Mouse (Mus musculus): ENCODE data around the gene Jmjd4.

Gene Jmjd4

GRCm38 (mm10) chr11:59449741-59450229 is at the start of gene Jmjd4:
Gene Jmjd4 (plus strand): TSS chr11:59450045.
- DNase-seq (ENCODE audit: low spot score in 2 of 2) = peak; percentile 93 to 95

GRCm38 (mm10) chr11:59400876-59401275 is 49.0 kb upstream of the Jmjd4 start:
- DNase-seq (ENCODE audit: low spot score in 2 of 2) = no peak

DNA sequence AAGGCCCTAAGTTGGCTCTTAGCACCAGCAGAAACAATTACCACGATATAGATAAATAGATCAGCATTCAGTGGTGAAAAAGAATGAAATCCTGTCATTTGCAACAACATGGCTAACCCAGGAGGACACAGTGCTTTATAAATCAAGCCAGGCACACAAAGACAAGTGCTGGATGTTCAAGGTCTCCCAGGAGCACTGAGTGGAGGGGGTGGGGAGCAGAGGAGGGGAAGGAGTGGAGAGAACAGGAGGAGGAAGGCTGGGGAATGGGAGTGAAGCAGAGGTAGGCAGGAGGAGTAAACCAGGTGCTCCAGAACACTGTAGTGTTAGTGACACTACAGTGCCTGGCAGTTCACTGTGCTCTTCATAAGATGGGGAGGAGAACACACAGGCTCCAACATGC is 44.1 kb upstream of the Jmjd4 start:
- DNase-seq (ENCODE audit: low spot score in 2 of 2) = no peak

- no peak for DNase-seq (ENCODE audit: low spot score in 2 of 2)
Measured at GRCm38 (mm10) chr11:59410851-59411250, 39.0 kb upstream of the Jmjd4 start.

- no peak for DNase-seq (ENCODE audit: low spot score in 2 of 2)
Measured at GRCm38 (mm10) chr11:59412058-59412457, 37.8 kb upstream of the Jmjd4 start.

- peak; percentile 36 to 45 for DNase-seq (ENCODE audit: low spot score in 2 of 2)
Measured at GRCm38 (mm10) chr11:59412999-59413863, 36.6 kb upstream of the Jmjd4 start.

DNA sequence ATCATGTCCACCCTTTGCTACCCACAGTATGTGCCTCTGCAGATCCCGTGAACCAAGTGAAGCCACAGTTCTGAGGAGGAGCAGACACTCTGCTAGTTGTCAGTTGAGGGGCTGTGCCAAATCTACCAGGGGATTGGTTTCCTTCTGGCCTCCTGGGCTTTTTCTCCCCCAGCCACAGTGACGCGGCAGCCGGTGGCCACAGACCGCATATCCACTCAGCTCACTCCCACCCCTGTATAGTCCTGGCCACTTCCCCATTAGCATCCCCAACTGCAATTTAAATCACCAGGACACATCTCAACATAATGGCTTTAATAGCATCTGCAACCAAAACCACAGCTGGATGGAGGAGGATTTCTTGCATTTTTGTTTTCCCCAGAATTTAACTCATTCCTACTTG is 31.1 kb upstream of the Jmjd4 start:
- DNase-seq (ENCODE audit: low spot score in 2 of 2) = no peak

- DNase-seq (ENCODE audit: low spot score in 2 of 2) = no peak
Measured at GRCm38 (mm10) chr11:59421436-59421835, 28.4 kb upstream of the Jmjd4 start.

DNA sequence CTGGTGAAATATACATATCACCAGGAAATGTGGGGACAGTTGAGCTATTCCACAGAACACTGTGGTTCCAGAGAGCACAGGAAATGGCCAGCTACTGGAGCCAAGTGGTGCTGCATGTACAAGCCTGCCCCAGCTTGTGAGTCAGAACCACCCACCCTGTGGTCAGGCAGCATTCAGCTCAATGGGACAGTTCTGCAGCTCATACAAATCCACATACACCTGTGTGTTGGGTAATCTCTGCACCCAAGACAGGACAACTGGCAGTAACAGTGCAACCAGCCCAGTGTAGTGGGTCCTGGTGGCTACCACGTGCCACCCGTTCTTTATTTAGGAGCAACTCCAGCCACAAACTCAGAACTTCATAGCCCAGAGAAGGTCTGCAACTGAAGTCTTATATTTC is 27.9 kb upstream of the Jmjd4 start:
- DNase-seq (ENCODE audit: low spot score in 2 of 2) = no peak

GRCm38 (mm10) chr11:59423010-59423588 is 26.7 kb upstream of the Jmjd4 start:
- no peak for DNase-seq (ENCODE audit: low spot score in 2 of 2)

GRCm38 (mm10) chr11:59425671-59426101 is 24.2 kb upstream of the Jmjd4 start:
- peak; percentile 28 to 42 for DNase-seq (ENCODE audit: low spot score in 2 of 2)

DNA sequence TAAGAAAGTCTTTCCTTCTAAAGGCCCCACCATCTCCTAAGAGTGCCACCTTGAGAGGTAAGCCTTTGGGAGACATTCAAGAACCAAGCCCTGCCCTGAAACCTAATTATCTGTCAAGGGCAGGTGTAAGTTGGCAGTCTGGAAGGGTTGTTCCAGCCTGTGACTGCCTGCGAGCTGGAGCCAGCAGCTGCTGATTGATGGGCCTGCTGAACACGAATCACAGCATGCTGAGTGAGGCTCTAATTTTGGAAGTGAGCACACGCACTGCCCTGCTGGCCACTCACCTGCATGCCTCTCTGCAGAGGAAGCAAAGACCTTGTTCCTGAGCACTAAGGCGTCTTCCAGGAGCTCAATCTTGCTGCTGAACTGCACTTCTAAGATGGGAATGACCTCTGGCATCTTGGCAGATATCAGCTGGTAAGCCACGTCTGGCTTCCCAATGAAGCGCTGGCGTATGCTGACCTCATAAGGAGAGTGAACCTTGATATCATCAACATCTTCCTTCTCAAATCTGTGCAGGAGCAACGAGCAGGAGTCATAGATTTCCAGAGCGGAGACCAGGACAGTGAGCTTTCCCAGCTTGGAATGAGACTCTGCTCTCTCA is 21.7 kb upstream of the Jmjd4 start:
- DNase-seq (ENCODE audit: low spot score in 2 of 2) = no peak

- no peak for DNase-seq (ENCODE audit: low spot score in 2 of 2)
Measured at GRCm38 (mm10) chr11:59429959-59430358, 19.9 kb upstream of the Jmjd4 start.

GRCm38 (mm10) chr11:59432261-59432660 is 17.6 kb upstream of the Jmjd4 start:
- no peak for DNase-seq (ENCODE audit: low spot score in 2 of 2)

- no peak for DNase-seq (ENCODE audit: low spot score in 2 of 2)
Measured at GRCm38 (mm10) chr11:59437954-59438353, 11.9 kb upstream of the Jmjd4 start.

DNA sequence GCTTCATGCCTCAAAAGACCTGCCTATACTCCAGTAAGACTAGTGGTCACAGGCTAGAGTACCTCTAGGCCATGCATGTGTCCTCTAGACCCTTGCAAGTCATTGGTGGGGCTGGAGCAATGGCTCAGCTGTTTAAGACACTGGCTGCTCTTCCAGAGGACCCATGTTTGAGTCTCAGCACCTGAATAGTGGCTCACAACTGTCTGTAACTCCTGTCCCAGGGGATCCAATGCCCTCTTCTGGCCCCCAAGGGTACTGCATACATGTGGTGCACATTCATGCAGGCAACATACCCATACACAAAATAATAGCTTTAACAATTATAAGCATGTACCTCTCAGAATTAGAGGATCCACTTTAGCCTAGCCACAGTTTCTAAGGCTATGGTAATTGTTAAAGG is 6.7 kb upstream of the Jmjd4 start:
- DNase-seq (ENCODE audit: low spot score in 2 of 2) = no peak

DNA sequence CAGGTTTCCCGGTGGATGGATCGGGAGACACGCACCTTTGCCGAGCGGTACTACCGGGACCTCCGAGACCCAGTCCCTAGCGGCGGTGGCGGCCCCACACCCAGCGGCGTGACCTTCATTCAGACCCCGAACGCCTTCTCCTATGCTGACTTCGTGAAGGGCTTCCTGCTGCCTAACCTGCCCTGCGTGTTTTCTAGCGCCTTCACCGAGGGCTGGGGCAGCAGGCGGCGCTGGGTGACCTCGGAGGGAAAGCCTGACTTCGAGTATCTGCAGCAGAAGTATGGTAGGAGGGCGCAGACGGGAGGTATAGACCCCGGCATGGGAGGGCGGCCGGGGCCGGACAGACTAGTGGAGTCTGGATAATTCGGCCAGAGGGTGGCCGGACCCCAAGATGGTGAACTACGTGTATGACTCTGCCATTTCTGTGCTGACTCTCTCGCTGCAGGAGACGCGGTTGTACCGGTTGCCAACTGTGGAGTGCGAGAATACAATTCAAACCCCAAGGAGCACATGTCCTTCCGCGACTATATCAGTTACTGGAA is 456 bp downstream of the Jmjd4 start:
- peak in 1 of 2 experiments; percentile 24 for DNase-seq (ENCODE audit: low spot score in 2 of 2)

DNA sequence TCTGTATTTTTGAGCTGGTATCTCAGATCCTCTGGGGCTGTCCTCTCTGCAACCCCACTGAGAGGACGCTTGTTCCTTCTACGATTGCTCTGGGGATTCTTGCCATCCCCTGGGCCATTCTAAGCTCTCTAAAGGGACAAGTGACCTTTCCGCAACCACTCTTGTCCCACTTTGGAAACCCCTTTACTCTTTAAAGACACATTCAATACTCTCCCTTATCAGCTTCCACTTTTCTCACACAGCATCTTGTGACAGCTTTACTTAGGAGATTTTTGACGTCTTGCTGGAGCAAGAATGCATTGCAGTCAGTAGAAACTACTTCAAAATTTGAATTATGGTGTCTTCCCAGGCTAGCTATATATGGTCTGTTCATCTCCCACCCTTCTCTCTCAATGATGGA is 1.2 kb downstream of the Jmjd4 start, which contains the start of gene Snap47:
TSS of gene Snap47 (minus strand) at position 101 of the 400 bp plus-strand sequence.
- no peak for DNase-seq (ENCODE audit: low spot score in 2 of 2)

DNA sequence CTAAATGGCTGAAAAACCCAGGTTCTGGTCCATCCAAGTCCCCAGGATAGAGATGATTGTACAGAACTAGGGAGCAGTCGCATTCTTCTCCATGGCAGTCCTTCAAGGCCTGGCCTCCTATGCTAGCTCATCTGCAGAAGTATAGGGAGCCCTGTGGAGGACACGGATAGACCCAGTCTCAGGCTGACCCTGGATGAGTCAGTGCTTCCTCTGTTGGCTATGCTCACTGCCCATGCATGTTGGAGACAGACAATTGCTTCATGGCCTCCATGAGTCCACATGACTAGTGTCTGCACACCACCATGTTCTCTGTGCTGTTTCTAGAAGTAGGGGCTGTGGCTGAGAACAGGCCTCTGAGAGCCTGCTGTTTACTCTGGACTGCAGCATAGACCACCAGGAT is 6.5 kb downstream of the Jmjd4 start:
- no peak for DNase-seq (ENCODE audit: low spot score in 2 of 2)

DNA sequence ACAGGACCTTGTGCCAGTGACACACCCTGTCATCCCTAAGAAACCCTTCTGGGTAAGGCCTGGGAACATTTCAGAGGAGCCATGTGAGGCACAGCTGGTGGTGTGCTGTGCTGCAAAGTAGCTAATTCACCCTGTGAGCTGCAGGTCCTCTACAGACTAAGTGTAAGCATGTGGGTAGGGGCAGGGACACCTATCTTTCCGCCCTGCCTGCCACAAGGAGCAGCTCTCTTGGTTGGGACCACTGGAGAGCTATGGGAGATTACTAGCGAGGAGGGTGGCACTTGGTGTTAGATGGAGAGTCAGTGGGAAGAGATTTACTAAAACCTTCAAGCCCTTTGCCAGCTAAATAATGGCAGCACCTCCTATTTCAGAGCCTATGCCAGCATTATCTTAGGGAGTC is 7.0 kb downstream of the Jmjd4 start:
- DNase-seq (ENCODE audit: low spot score in 2 of 2) = no peak

DNA sequence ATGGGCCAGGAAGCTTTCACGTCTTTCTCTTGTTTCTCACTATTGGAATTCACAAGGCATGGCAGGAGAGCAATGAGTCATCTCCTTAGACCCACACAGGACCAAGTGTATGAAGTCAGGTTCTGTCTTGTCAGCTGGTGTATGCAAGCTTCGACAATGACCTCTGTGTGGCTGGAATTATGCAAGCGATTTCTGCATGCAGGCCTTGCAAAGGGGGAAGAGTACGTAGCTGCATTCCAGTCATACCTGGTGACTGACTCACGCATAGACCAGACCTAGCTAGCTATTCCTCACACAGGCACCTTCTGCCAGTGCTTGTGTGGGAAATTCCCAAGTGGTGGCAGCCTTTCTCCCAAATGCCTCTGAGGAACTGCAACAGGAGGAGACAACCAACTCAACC is 9.1 kb downstream of the Jmjd4 start:
- peak in 1 of 2 experiments; percentile 32 for DNase-seq (ENCODE audit: low spot score in 2 of 2)

GRCm38 (mm10) chr11:59460459-59460858 is 10.6 kb downstream of the Jmjd4 start:
- DNase-seq (ENCODE audit: low spot score in 2 of 2) = no peak

Measured in frontal cortex, postnatal 36 days (tissue).